Mouse (Mus musculus) heart, adult 2 months (tissue): ENCODE results near the gene Fbh1. TPM values are rescaled to one million over a fixed set of nuclear protein-coding genes. Genes with fewer than 3 reads are reported as not detected.

Source experiments
- DNase-seq, 2 experiments: peaks; one replicate each; pipeline ENCODE4 v3.0.0; 2021
- H3K27ac ChIP-seq: fragments of 200-600 bp; 2 replicates; pipeline ENCODE4 v1.8.1; 2022
- H3K27me3 ChIP-seq: fragments of 200-500 bp; 2 replicates; pipeline ENCODE4 v1.6.1; 2012; ENCODE audit warnings: mild to moderate bottlenecking, low read length, inconsistent platforms, mixed read lengths; ENCODE audit not compliant: control insufficient read depth, insufficient read depth
- H3K36me3 ChIP-seq: fragments of 200-500 bp; 2 replicates; pipeline ENCODE4 v1.6.1; 2012; ENCODE audit warnings: low read length, inconsistent platforms; ENCODE audit not compliant: control insufficient read depth, insufficient read depth
- H3K4me1 ChIP-seq: fragments of 200-500 bp; 2 replicates; pipeline ENCODE4 v1.6.1; 2011; ENCODE audit warnings: low read length; ENCODE audit not compliant: control insufficient read depth, insufficient read depth
- H3K4me3 ChIP-seq: fragments of 200-600 bp; 2 replicates; pipeline ENCODE4 v1.8.1; 2022
- H3K79me2 ChIP-seq: fragments of 200-500 bp; replicated peaks from 2 replicates; pipeline ENCODE4 v1.6.1; 2012; ENCODE audit warnings: mild to moderate bottlenecking, inconsistent platforms, low read length, moderate library complexity, mixed read lengths; ENCODE audit not compliant: control insufficient read depth, insufficient read depth
- H3K9ac ChIP-seq: fragments of 200-500 bp; 2 replicates; pipeline ENCODE4 v1.6.1; 2012; ENCODE audit warnings: low read depth, mild to moderate bottlenecking, control low read depth, inconsistent platforms, low read length, mixed read lengths
- CTCF ChIP-seq: fragments of 200-600 bp; IDR thresholded peaks from 2 replicates; pipeline ENCODE4 v1.8.1; 2022; ENCODE audit warnings: antibody characterized with exemption, mild to moderate bottlenecking, moderate library complexity
- EP300 ChIP-seq: fragments of 200-500 bp; IDR thresholded peaks from 2 replicates; pipeline ENCODE4 v1.6.1; 2011; ENCODE audit warnings: low read depth, low read length, control low read depth; ENCODE audit not compliant: insufficient read depth
- POLR2A ChIP-seq: fragments of 200-500 bp; IDR thresholded peaks from 2 replicates; pipeline ENCODE4 v1.6.1; 2011; ENCODE audit warnings: mild to moderate bottlenecking, low read depth, low read length, control low read depth; ENCODE audit not compliant: insufficient read depth
- WGBS: fragments of 180-500 bp; shearing (Covaris S2); methylation state at CpG from one replicate; pipeline ENCODE4 v1.1.7; 2018; 5-methylcytosine and 5-hydroxymethylcytosine counted together
- intact Hi-C: fragments of 180-260 bp; cut with DNase I; formaldehyde crosslinking; loops from one replicate; pipeline ENCODE4 v1.15.1; 2025
- polyA plus RNA-seq: library from polyadenylated mRNA; depleted of rRNA; stranded (reverse); fragments of >200 nt; gene quantifications from 2 replicates; pipeline ENCODE4 v1.2.3, GENCODE M21; 2012
- total RNA-seq, 2 experiments: library from RNA; stranded (reverse); gene quantifications; 2 replicates each; pipeline ENCODE4 v1.2.3; 2021

Gene Fbh1
- total and polyA plus RNA-seq, 3 experiments: 42.3 to 70.4 (median 68.0) TPM

DNA sequence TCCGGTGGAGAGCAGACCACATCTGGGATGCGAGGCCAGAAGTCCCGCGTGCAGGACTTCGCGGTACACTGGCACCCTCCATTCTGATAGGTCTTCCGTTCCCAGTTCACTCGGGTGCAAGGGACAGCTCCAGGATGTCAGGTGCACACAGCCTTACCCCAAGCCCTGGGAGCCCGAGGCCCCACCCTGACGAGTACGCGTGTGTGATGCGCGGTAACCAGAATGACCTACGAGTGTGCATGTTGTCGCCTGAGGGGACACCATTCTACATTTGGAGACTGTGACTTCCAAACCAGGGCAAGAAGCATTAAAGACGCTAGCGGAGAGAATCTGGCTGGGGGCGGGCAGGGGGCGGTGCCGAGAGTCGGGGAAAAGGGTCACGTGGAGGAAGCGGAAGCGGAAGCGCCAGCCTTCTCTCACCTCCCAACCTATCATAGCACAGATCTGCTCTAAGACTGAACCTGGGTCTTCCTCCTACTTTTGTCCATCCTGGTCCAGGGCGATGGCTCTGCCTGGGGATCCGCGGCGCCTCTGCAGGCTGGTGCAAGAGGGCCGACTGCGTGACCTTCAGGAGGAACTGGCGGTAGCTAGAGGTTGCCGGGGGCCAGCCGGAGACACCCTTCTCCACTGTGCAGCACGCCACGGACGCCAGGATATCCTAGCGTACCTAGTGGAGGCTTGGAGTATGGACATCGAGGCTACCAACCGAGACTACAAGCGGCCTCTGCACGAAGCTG, 873 bp upstream of the Fbh1 start:
- intact Hi-C loops: loop anchor here (5.0 to 10.0 kb wide), 2 partner anchors 71 to 173 kb away; partner anchors contain the start of genes Il15ra and Rbm17
- H3K27ac ChIP-seq: peak overlapping the region; percentile 92
- no peaks in the 10 kb centered on the region; the same call in 1 of the 2 replicates for H3K79me2 ChIP-seq
- H3K4me1 ChIP-seq: peaks cover 3% of the 10 kb centered on the region
- H3K4me3 ChIP-seq: peak overlapping the region; percentile 92
- under 1% methylated on average over 43 of the region's 43 CpGs for WGBS
- TF ChIP-seq EP300: peak; percentile 60; the same call in 1 of the 2 replicates
- TF ChIP-seq POLR2A: peak; percentile 78
- peak; percentile 36 for TF ChIP-seq CTCF
- peak; percentile 87 for DNase-seq
- H3K27me3 ChIP-seq: no peaks in the 10 kb centered on the region
- peak overlapping the region; percentile 71 for H3K9ac ChIP-seq
- peaks cover 3% of the 10 kb centered on the region for H3K36me3 ChIP-seq

DNA sequence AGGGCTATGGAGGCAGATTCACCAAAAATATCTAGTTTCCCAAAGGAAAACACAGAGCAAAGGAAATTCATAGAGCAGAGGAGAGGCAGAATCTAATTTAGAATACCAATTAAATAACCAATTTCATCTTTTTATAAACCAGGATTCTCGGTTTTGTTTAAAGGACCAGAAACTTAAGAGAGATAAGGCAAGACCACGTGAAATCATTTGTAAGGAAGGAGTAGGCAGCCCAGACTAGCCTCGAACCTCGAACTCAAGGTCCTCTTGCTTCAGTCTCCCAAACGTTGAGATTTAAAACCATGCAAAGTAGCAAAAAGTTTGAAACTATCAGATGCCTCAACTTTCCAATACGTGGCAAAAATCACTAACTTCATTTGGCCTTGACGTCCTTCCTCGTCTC, 967 bp downstream of the Fbh1 start:
- no peak for DNase-seq
- H3K79me2 ChIP-seq: no peaks in the 10 kb centered on the region; the same call in 1 of the 2 replicates
- no peaks in the 10 kb centered on the region for H3K27me3 ChIP-seq
- H3K9ac ChIP-seq: peak overlapping the region; percentile 85; the same call in 1 of the 2 replicates
- peaks cover 6% of the 10 kb centered on the region for H3K36me3 ChIP-seq
- intact Hi-C loops: loop anchor here (5.0 to 10.0 kb wide), 2 partner anchors 69 to 172 kb away; partner anchors contain the start of genes Il15ra and Rbm17
- WGBS: 27% methylated on average over 8 of the region's 8 CpGs
- H3K4me3 ChIP-seq: peak overlapping the region; percentile 85
- no peak for TF ChIP-seq CTCF
- TF ChIP-seq POLR2A: no peak
- TF ChIP-seq EP300: no peak
- peak overlapping the region; percentile 94 for H3K27ac ChIP-seq
- peaks cover 6% of the 10 kb centered on the region for H3K4me1 ChIP-seq

DNA sequence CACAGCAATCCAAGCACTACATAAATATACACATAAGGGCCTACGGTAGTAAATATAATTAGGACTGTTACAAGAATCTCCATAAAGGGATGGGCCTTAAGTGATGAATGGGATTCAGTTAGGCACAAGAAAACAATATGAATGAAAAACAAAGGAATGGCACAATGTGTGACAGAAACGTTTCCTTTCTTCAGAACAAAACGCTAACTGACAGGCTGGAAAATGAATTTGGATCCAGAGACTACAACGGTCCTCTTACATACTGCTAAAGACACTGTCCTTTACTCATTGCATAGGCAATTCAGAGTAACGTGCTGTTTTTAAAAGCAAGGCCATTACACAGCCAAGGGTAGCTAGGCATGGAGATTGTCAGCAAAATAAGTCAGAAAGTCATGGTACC, 2.3 kb downstream of the Fbh1 start:
- H3K27me3 ChIP-seq: no peaks in the 10 kb centered on the region
- 67% methylated on average over 5 of the region's 5 CpGs for WGBS
- intact Hi-C loops: loop anchor here (5.0 to 10.0 kb wide), 2 partner anchors 68 to 170 kb away; partner anchors contain the start of genes Il15ra and Rbm17
- H3K4me1 ChIP-seq: peaks cover 6% of the 10 kb centered on the region
- H3K9ac ChIP-seq: no peak overlapping the region
- no peak for DNase-seq
- TF ChIP-seq CTCF: no peak
- no peak for TF ChIP-seq POLR2A
- TF ChIP-seq EP300: no peak
- H3K36me3 ChIP-seq: peaks cover 6% of the 10 kb centered on the region
- no peak overlapping the region for H3K4me3 ChIP-seq
- H3K27ac ChIP-seq: no peak overlapping the region
- no peaks in the 10 kb centered on the region; the same call in 1 of the 2 replicates for H3K79me2 ChIP-seq

DNA sequence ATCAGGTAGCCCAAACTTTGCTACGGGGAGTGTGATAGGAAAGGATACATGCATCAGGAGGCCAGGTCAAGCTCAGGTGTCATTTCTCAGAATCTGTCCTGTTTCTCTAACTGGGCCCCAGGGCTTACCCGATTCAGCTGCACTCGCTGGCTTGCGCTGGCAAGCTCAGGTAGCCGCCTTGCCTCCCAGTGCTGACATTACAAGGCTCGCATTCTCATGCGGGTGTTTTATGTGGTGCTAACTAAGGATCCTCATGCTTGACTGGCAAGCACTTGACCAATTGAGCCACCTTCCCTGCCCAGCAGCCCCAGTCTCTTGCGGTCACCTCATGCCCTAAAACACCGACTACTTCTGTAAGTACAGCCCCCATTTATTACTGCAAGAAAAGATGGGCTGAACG, 3.0 kb downstream of the Fbh1 start:
- no peak overlapping the region for H3K27ac ChIP-seq
- no peak overlapping the region for H3K9ac ChIP-seq
- peaks cover 2% of the 10 kb centered on the region for H3K36me3 ChIP-seq
- H3K27me3 ChIP-seq: no peaks in the 10 kb centered on the region
- TF ChIP-seq CTCF (no peak), EP300 (no peak), POLR2A (no peak)
- 88% methylated on average over 10 of the region's 10 CpGs for WGBS
- H3K79me2 ChIP-seq: no peaks in the 10 kb centered on the region; the same call in 1 of the 2 replicates
- intact Hi-C loops: loop anchor here (10.0 kb wide), 1 partner anchor 170 kb away; the partner anchor contains the start of gene Rbm17
- DNase-seq: no peak
- no peak overlapping the region for H3K4me3 ChIP-seq
- peaks cover 6% of the 10 kb centered on the region for H3K4me1 ChIP-seq

DNA sequence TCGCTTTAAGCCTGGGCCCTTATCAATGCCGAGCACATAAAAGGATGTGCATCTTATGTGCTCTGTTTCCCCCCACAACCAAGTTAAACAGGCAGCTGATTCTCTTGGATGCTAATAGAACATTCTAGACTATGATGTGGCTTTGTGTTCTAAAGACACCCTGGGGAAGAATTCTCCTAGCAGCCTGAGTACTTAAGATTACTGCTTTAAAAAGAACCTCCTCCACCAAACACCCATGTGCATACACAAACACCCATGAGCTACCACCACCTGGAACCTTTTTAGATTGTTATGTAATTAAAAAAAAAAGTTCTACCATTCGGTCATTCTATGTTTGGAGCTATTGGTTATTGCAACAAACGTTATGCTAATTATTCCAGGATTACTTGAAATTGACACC, 5.0 kb downstream of the Fbh1 start:
- WGBS: 66% methylated on average over 4 of the region's 4 CpGs
- TF ChIP-seq CTCF (no peak), EP300 (no peak), POLR2A (no peak)
- no peaks in the 10 kb centered on the region; the same call in 1 of the 2 replicates for H3K79me2 ChIP-seq
- H3K27me3 ChIP-seq: no peaks in the 10 kb centered on the region
- intact Hi-C loops: loop anchor here (10.0 kb wide), 1 partner anchor 168 kb away; the partner anchor contains the start of gene Rbm17
- no peak overlapping the region for H3K4me3 ChIP-seq
- H3K9ac ChIP-seq: no peak overlapping the region
- no peak overlapping the region for H3K27ac ChIP-seq
- peaks cover 8% of the 10 kb centered on the region for H3K4me1 ChIP-seq
- peaks cover 8% of the 10 kb centered on the region for H3K36me3 ChIP-seq
- DNase-seq: no peak

DNA sequence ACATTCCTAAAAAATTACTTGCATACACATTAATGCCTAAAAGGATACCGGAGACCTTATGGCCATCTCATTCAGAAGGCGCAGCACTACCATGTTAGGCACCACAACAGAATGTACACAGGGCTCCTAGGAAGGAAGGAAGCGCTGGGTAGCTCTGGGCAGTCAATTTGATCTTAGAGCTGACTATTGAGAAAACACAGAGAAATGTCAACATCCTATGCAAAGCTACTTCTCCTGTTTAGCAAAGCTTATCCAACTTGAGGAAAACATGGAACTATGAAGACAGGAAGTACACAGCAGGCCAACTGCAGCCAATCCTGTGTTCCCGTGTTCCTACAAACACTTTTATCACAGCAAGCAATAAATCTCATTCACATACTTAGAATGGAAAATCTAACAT, 5.7 kb downstream of the Fbh1 start:
- Histone ChIP-seq H3K36me3 (peaks cover 9% of the 10 kb centered on the region), H3K27me3 (no peaks in the 10 kb centered on the region), H3K4me3 (no peak overlapping the region), H3K9ac (no peak overlapping the region), H3K79me2 (no peaks in the 10 kb centered on the region), H3K4me1 (peaks cover 9% of the 10 kb centered on the region), H3K27ac (no peak overlapping the region)
- WGBS: 74% methylated on average over 4 of the region's 4 CpGs
- intact Hi-C loops: loop anchor here (10.0 kb wide), 1 partner anchor 167 kb away; the partner anchor contains the start of gene Rbm17
- DNase-seq: no peak
- TF ChIP-seq POLR2A (no peak), CTCF (no peak), EP300 (no peak)
